Mouse (Mus musculus) bone marrow, adult 2 months (tissue): Measurements from ENCODE around the gene Kctd19.

Experiments used
- CTCF ChIP-seq: fragments of 200-500 bp; IDR thresholded peaks from 2 replicates; pipeline ENCODE4 v1.5.1; 2011; ENCODE audit warnings: low read length, control low read depth; ENCODE audit not compliant: control insufficient read depth, insufficient read depth
- POLR2A ChIP-seq: fragments of 200-500 bp; IDR thresholded peaks from 2 replicates; pipeline ENCODE4 v1.6.1; 2011; ENCODE audit warnings: low read depth, mild to moderate bottlenecking, control low read depth, low read length, borderline replicate concordance; ENCODE audit not compliant: control insufficient read depth

DNA sequence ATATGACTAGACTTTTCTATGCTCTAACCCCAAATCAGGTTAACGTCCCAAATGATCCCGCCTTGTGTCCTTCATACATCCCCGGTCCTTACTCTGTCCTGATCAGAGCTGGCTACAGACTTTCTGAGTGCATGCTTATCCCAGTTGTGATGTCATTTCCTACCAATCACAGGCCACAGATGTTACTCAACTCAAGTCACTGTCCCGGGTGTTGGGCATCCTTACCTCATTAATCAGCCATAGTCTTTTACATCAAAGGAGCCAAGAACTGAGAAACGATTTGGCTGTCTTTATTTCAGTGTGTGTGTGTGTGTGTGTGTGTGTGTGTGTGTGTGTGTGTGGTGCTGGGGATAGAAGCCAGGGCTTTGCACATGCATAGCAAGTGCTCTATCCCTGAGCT is 40.8 kb upstream of the Kctd19 start:
- TF ChIP-seq POLR2A (no peak), CTCF (no peak)
